Mouse (Mus musculus): ENCODE data around the gene Rpl39. TPM values are rescaled to one million over a fixed set of nuclear protein-coding genes. Genes with fewer than 3 reads are reported as not detected.

The Rpl39 gene
- 1,355 and 1,427 TPM in 2 replicates for polyA plus RNA-seq (2021; fragmentation: Nextera tagmentation)
- long read RNA-seq, experiment 1, transcript Rpl39-201 (3 exons, 612 nt), result major isoform, 116 of 116 reads
- long read RNA-seq, experiment 1, partial matches to known transcripts, result 0 of 116 reads
- long read RNA-seq, experiment 1, other reads (novel, unspliced or antisense), result 0 of 116 reads
- long read RNA-seq, experiment 2, transcript Rpl39-201 (3 exons, 612 nt), result major isoform, 1,065 of 1,067 reads
- long read RNA-seq, experiment 2, partial matches to known transcripts, result 1 of 1,067 reads
- long read RNA-seq, experiment 2, other reads (novel, unspliced or antisense), result 1 of 1,067 reads

GRCm38 (mm10) chrX:37084927-37085660, at the start of gene Rpl39:
Rpl39 (minus strand) TSS chrX:37085402.

GRCm38 (mm10) chrX:37126671-37127358, 41.6 kb upstream of the Rpl39 start, which contains the start of gene Nkap:
Nkap (plus strand) TSS chrX:37126795.

GRCm38 (mm10) chrX:37110193-37110880, 25.1 kb upstream of the Rpl39 start, which contains the start of gene Upf3b:
Upf3b (minus strand) TSS chrX:37110322.

GRCm38 (mm10) chrX:37048066-37048889, 36.9 kb downstream of the Rpl39 start, which contains the start of gene Sowahd:
Sowahd (plus strand) TSS chrX:37048845.

Other genes with a start within 250 kb of the Rpl39 start
- 63.5 and 67.4 TPM in 2 replicates for gene Ube2a, start 211.5 kb downstream of the Rpl39 start, polyA plus RNA-seq (2021; fragmentation: Nextera tagmentation)
- gene C330007P06Rik, start 211.3 kb downstream of the Rpl39 start, polyA plus RNA-seq (2021; fragmentation: Nextera tagmentation), result 20.8 and 28.0 TPM in 2 replicates
- 9.8 and 12.4 TPM in 2 replicates for gene Nkrf, start 182.5 kb downstream of the Rpl39 start, polyA plus RNA-seq (2021; fragmentation: Nextera tagmentation)
- gene Sept6, start 93.6 kb downstream of the Rpl39 start, polyA plus RNA-seq (2021; fragmentation: Nextera tagmentation), result 46.3 and 57.1 TPM in 2 replicates
- not detected in 2 replicates for gene Sowahd, start 36.6 kb downstream of the Rpl39 start, polyA plus RNA-seq (2021; fragmentation: Nextera tagmentation)
- gene Upf3b, start 24.9 kb upstream of the Rpl39 start, polyA plus RNA-seq (2021; fragmentation: Nextera tagmentation), result 9.1 and 9.4 TPM in 2 replicates
- gene Nkap, start 41.4 kb upstream of the Rpl39 start, polyA plus RNA-seq (2021; fragmentation: Nextera tagmentation), result 7.7 and 7.9 TPM in 2 replicates
- gene Akap14, start 83.4 kb upstream of the Rpl39 start, polyA plus RNA-seq (2021; fragmentation: Nextera tagmentation), result 0.08 TPM in 1 of 2 replicates, not detected in the other
- 1,185 and 1,422 TPM in 2 replicates for gene Ndufa1, start 105.8 kb upstream of the Rpl39 start, polyA plus RNA-seq (2021; fragmentation: Nextera tagmentation)
- gene Rnf113a1, start 105.8 kb upstream of the Rpl39 start, polyA plus RNA-seq (2021; fragmentation: Nextera tagmentation), result 12.6 and 16.1 TPM in 2 replicates
- not detected in 2 replicates for gene Gm9, start 125.6 kb upstream of the Rpl39 start, polyA plus RNA-seq (2021; fragmentation: Nextera tagmentation)
- not detected in 2 replicates for gene Rhox1, start 136.9 kb upstream of the Rpl39 start, polyA plus RNA-seq (2021; fragmentation: Nextera tagmentation)
- gene Rhox2a, start 159.6 kb upstream of the Rpl39 start, polyA plus RNA-seq (2021; fragmentation: Nextera tagmentation), result not detected in 2 replicates
- gene Rhox3a, start 164.5 kb upstream of the Rpl39 start, polyA plus RNA-seq (2021; fragmentation: Nextera tagmentation), result not detected in 2 replicates
- not detected in 2 replicates for gene Rhox4a, start 179.9 kb upstream of the Rpl39 start, polyA plus RNA-seq (2021; fragmentation: Nextera tagmentation)